Mouse (Mus musculus) c-Kit-positive CD71-negative TER-119-negative erythroid progenitor cells, embryonic 14.5 days (primary cell): ENCODE measurements around the gene Asb2.

Source experiments
- DNase-seq: peaks from one replicate; pipeline ENCODE4 v3.0.0-alpha.2; 2013; ENCODE audit warnings: low read depth

Gene Asb2

GRCm38 (mm10) chr12:103360812-103361211 lies 5.0 kb upstream of the Asb2 start:
- no peak for DNase-seq

GRCm38 (mm10) chr12:103358951-103359801 lies 3.4 kb upstream of the Asb2 start:
- DNase-seq, result no peak

DNA sequence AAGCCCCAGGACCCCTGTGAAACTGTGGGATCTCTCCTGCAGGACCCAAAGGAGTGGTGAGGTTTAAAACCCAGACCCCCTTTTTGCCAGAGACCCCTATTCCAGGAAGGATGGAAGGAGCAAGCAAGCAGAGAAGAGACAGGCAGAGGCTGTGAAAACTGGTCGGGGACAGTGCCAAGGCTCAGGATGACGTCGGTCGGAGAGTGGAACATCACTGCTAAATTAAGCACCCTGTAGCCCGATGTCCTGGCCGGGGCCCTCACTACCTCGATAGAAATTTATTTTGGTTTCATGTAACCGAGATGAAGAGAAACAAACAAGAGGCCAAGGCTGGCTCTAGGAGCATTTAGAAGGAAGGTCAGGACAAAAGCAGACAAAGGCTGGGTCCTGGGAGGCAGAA lies 2.4 kb upstream of the Asb2 start:
- DNase-seq, result no peak

DNA sequence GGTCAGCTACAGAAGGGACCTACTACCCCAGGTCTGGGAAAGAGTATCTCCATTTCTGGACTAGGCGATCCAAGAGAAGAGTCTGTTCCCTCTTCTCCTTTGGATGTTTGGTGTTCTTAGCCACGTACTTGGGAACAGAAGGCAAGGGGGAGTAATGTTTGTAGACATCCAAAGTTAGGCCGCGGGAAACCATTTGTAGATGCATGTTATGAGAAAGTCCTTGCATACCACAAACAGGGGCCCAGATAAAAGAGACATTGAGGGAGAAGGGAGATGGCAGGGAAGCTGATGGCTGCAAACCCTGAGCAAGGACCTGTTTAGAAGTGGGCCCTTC lies 581 bp upstream of the Asb2 start:
- DNase-seq, result no peak

GRCm38 (mm10) chr12:103353538-103353937 lies 2.3 kb downstream of the Asb2 start:
- DNase-seq, result no peak

- no peak for DNase-seq
Observed at GRCm38 (mm10) chr12:103352735-103353134, 3.1 kb downstream of the Asb2 start.

- DNase-seq, result peak; percentile 79
Observed at GRCm38 (mm10) chr12:103348506-103348905, 7.3 kb downstream of the Asb2 start.

- DNase-seq, result no peak
Observed at GRCm38 (mm10) chr12:103347406-103347805, 8.4 kb downstream of the Asb2 start.

GRCm38 (mm10) chr12:103346945-103347344 lies 8.9 kb downstream of the Asb2 start:
- DNase-seq, result no peak

DNA sequence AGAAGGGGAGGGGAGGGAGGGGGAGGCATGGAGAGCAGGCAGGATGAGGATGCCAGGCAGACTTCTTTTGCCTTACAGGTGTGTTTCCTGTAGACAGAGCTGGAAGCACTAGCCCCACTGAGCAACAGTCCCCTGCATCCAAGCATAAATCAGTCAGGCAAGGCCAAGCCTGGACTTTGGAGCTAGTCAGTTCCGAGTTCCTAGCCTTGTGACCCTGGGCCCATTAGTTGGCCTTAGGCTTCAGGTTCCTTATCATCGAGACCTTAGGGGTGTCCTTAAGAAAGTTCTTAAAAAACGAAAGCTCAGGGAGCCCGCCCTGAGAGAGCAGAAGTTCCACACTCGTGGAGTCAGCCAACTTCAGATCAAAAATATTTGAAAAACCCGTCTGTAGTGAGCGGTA lies 10.9 kb downstream of the Asb2 start:
- no peak for DNase-seq

- peak; percentile 67 for DNase-seq
Observed at GRCm38 (mm10) chr12:103343456-103343855, 12.3 kb downstream of the Asb2 start.

- DNase-seq, result peak; percentile 46
Observed at GRCm38 (mm10) chr12:103341212-103341611, 14.6 kb downstream of the Asb2 start.

DNA sequence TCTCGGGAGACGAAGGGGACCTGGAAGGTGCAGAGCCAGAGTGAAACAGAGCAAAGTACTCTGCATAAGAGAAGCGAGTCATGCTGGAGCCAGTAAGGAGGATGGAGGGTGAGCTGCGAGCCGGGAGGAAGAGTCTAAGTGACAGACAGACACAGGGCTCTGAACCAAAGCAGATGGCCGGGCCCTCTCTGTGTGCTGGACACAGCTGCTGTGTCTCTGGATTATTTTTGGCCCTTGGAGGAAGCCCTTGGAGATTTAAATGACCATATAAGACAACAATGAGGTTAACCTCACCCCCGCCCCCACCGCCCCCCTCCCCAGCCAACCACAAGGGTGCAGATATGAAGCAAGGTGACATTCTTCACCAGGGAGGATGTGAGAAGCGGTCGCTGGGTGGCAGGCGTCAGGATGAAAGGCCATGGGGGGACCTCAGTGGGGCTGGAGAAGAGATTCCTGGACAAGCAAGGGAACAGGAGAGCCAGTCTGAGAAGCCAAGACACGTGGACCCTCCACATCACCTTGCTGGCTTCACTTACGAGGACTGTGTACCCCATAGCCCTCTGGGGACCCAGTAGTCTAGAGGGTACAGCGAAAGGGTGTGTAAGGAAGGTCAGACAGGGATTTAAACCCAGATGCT lies 17.5 kb downstream of the Asb2 start:
- DNase-seq, result no peak

DNA sequence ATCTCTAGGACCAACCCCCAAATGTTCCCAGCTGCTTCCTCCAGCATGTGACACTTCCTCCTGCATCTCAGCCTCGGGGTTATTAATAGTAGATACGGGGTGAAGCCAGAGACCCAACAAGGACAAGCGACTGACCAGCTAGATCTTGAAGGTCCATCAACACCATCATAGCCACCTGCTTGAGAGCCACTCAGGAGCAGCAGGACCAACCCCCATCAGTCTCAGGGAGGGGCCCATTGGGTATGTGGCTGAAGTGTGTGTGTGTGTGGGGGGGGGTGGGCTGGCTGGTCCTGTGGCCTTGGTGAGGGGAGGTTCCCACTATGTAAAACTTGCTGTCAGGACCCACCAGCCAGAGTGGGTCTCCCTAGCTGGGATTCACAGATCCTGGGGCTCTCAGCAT lies 19.0 kb downstream of the Asb2 start:
- no peak for DNase-seq

- no peak for DNase-seq
Observed at GRCm38 (mm10) chr12:103333426-103333825, 22.4 kb downstream of the Asb2 start.

DNA sequence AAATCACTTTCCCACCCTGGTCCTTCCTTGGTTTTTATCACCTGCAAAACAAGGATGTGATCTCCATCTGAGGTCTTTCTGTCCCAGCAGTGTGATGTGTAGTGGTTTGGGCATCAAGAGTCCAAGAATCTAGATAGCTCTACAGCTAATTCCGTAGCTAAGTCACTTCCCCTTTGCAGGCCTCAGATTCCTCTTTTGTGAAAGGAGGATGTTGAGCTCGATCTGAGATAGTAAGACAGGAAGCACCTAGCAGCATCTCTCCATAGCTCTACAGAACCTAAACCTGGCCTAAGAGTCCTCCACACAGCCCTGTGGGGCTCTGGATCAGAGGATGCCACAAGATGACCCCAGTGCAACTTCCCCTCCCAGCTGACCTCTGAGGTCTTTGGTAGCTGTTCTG lies 22.9 kb downstream of the Asb2 start:
- DNase-seq, result no peak

DNA sequence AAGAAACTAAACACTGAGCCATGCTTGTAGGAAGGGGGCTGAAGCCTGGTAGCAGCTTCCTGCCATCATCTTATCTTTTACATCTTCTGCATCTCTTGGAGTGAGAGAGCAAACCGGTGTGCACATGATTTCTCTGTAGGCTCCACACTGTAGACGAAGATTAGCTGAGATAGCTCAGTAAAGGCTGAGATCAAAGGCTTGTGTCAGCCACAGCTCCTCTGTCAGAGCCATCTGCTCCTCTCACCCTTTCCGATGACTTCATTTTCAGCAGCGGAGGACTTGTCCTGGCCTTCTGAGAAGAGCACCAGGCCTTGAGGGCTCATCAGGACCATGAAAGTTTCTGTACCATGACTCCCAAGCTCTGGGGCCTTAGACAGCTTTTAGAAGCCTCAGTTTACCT lies 24.3 kb downstream of the Asb2 start:
- no peak for DNase-seq

DNA sequence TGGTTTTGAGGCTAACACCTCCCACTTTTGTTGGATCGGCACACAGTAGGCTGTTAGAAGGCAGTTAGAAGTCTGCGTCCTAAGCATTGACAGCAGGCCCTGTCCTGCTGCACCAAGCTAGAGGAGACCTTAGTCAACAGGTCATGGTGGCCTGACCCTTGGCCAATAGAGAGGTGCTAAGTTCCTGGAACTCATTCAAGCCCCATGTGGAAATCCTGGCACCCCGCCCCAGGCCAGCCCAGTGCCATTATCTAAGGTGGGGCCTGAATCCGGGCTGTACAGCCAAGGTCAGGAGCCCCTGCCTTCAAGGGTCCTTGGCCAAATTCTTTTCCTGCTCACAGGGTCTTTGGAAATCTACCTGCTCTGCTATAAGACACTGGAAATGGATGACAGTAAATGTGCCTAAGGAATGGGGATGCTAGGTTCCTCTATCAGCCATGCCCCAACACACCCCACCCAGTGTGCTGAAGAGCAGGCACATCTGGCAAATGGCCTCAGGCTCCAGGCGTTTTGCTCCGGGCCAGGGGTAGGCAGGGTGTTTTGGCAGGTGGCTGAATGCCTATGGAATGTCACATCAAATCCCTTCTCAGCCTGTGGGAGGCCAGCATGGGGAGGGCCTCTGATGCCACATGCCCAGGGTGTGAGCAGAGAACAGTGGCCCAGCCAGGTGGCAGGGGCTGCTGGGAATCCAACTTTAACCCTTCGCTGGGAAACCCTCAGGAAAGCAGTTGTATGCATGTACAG lies 27.2 kb downstream of the Asb2 start:
- DNase-seq, result no peak

- no peak for DNase-seq
Observed at GRCm38 (mm10) chr12:103327107-103327506, 28.7 kb downstream of the Asb2 start.

DNA sequence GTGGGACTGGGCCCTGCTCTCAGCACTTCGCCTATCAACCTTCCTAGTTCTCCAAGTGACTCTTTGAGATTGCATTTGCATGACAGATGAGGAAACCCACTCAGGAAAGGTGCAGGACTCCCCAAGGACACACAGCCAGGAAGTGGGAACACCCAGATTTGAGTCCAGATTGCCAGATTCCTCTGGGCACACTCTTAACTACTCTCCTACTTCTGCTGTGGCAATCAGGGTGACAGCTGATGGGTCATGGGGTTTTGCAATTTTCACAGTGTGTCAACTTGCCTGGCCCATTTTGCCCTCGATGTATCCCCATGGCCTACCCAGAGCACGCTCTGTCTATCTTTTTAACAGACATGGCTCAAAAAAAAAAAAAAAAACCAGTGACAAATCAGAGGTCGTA lies 29.2 kb downstream of the Asb2 start:
- no peak for DNase-seq

- peak; percentile 66 for DNase-seq
Observed at GRCm38 (mm10) chr12:103325156-103325857, 30.5 kb downstream of the Asb2 start.

- no peak for DNase-seq
Observed at GRCm38 (mm10) chr12:103322801-103323200, 33.0 kb downstream of the Asb2 start.
